Mouse (Mus musculus) kidney, embryonic 15.5 days (tissue): ENCODE measurements around the gene Cbx3. TPM values are rescaled to one million over a fixed set of nuclear protein-coding genes. Genes with fewer than 3 reads are reported as not detected.

Source experiments
- polyA plus RNA-seq: library from polyadenylated mRNA; unstranded; fragments of >200 nt; fragmentation: Nextera tagmentation; extraction: Ambion mirVana; gene quantifications from 2 replicates; pipeline ENCODE4 v1.2.1, GENCODE M21; 2015

The Cbx3 gene
- polyA plus RNA-seq, 1 experiment from 2014 or later: 476 TPM

Other genes starting within 250 kb of the Cbx3 start
- gene Nfe2l3, start 37.7 kb upstream of the Cbx3 start, polyA plus RNA-seq: 1.9 and 2.2 TPM in 2 replicates
- 2,022 and 2,214 TPM in 2 replicates for gene Hnrnpa2b1, start 466 bp upstream of the Cbx3 start, polyA plus RNA-seq
- gene Snx10, start 53.5 kb downstream of the Cbx3 start, polyA plus RNA-seq: 16.1 and 18.4 TPM in 2 replicates